ENCODE assay signal across 7 mouse cellular contexts in genomic region chr14:44987674-44988355, GRCm38 (mm10). TPM values are rescaled to one million over a fixed set of nuclear protein-coding genes. Genes with fewer than 3 reads are reported as not detected.
DNase-seq lines count a peak whose midpoint lies in the region; ATAC-seq and TF ChIP-seq lines count a peak whose summit lies in the region.
"Not testable (repeated sequence)": the region's sequence is repeated elsewhere in the genome, so short reads cannot be mapped to it uniquely, and the experiment has no call there.

Ptger2 (plus strand) TSS chr14:44988195.

- not testable (repeated sequence) for TF ChIP-seq POLR2A in cortical plate, adult 2 months (IDR thresholded peaks at IDR 0.05; ENCODE audit: extremely low read depth, insufficient read depth, low read length)

- 0 out of 2 replicates have a peak, but pooled peaks have one; percentile 26 for ATAC-seq in forebrain, embryonic 15.5 days (replicated peaks)
- not testable (repeated sequence) for ATAC-seq in kidney, embryonic 14.5 days (ENCODE audit: low FRiP score, low TSS enrichment); liver, embryonic 13.5 days (ENCODE audit: low read depth); neural tube, embryonic 15.5 days (ENCODE audit: low FRiP score)
- ATAC-seq in megakaryocyte progenitor cell, adult 5-6 weeks (replicated peaks; ENCODE audit: poor library complexity), result peak; percentile 56

- peak within 1 kb of the TSS; percentile 52 for H3K4me3 ChIP-seq in cortical plate, adult 2 months (ENCODE audit: insufficient read depth, low read length)
- peak within 1 kb of the TSS; percentile 43 for H3K4me3 ChIP-seq in forebrain, embryonic 15.5 days
- peak within 1 kb of the TSS; percentile 62 for H3K4me3 ChIP-seq in hindbrain, embryonic 10.5 days
- H3K4me3 ChIP-seq in kidney, embryonic 14.5 days (ENCODE audit: low read length), result peak within 1 kb of the TSS; percentile 48
- peak within 1 kb of the TSS; percentile 49 for H3K4me3 ChIP-seq in liver, embryonic 13.5 days (replicated peaks)
- H3K4me3 ChIP-seq in neural tube, embryonic 15.5 days (replicated peaks), result peak within 1 kb of the TSS; percentile 43

- not testable (repeated sequence) for DNase-seq in hindbrain, embryonic 10.5 days (ENCODE audit: low spot score); liver, embryonic 13.5 days

- peak within 1 kb of the TSS; percentile 45 for H3K9ac ChIP-seq in forebrain, embryonic 15.5 days (replicated peaks)
- peak within 1 kb of the TSS; percentile 40; the same call in 1 of the 2 replicates for H3K9ac ChIP-seq in kidney, embryonic 14.5 days (ENCODE audit: low read depth, low read length)
- peak within 1 kb of the TSS; percentile 36; the same call in 1 of the 2 replicates for H3K9ac ChIP-seq in liver, embryonic 13.5 days
- peak within 1 kb of the TSS; percentile 45 for H3K9ac ChIP-seq in neural tube, embryonic 15.5 days (replicated peaks)

- TF ChIP-seq CTCF in cortical plate, adult 2 months (IDR thresholded peaks at IDR 0.05; ENCODE audit: extremely low read depth, insufficient read depth, low read length), result not testable (repeated sequence)

- peaks cover 11% of the 10 kb centered on the region; the same call in 1 of the 2 replicates for H3K27me3 ChIP-seq in forebrain, embryonic 15.5 days
- peaks cover 38% of the 10 kb centered on the region for H3K27me3 ChIP-seq in hindbrain, embryonic 10.5 days (ENCODE audit: insufficient read depth, poor library complexity, severe bottlenecking)
- H3K27me3 ChIP-seq in kidney, embryonic 14.5 days (ENCODE audit: control insufficient read depth, insufficient read depth, low read length), result peaks cover 15% of the 10 kb centered on the region
- H3K27me3 ChIP-seq in liver, embryonic 13.5 days, result peaks cover 17% of the 10 kb centered on the region
- H3K27me3 ChIP-seq in neural tube, embryonic 15.5 days (replicated peaks), result not testable (repeated sequence)

- not testable (repeated sequence) for H3K4me1 ChIP-seq in cortical plate, adult 2 months (ENCODE audit: control insufficient read depth, insufficient read depth, low read length)
- peaks cover 17% of the 10 kb centered on the region for H3K4me1 ChIP-seq in forebrain, embryonic 15.5 days
- peaks cover 19% of the 10 kb centered on the region for H3K4me1 ChIP-seq in hindbrain, embryonic 10.5 days (replicated peaks)
- peaks cover 10% of the 10 kb centered on the region for H3K4me1 ChIP-seq in kidney, embryonic 14.5 days (ENCODE audit: control insufficient read depth, insufficient read depth, low read length)
- peaks cover 16% of the 10 kb centered on the region for H3K4me1 ChIP-seq in liver, embryonic 13.5 days (replicated peaks)
- H3K4me1 ChIP-seq in neural tube, embryonic 15.5 days, result peaks cover 21% of the 10 kb centered on the region

- H3K36me3 ChIP-seq in forebrain, embryonic 15.5 days; hindbrain, embryonic 10.5 days; kidney, embryonic 14.5 days (ENCODE audit: control insufficient read depth, insufficient read depth, low read length); liver, embryonic 13.5 days; neural tube, embryonic 15.5 days: not testable (repeated sequence)

- peak within 1 kb of the TSS; percentile 73 for H3K4me2 ChIP-seq in forebrain, embryonic 15.5 days (replicated peaks)
- H3K4me2 ChIP-seq in kidney, embryonic 14.5 days (replicated peaks; ENCODE audit: low read depth, low read length), result peak within 1 kb of the TSS; percentile 56
- H3K4me2 ChIP-seq in liver, embryonic 13.5 days, result peak within 1 kb of the TSS; percentile 64
- H3K4me2 ChIP-seq in neural tube, embryonic 15.5 days, result peak within 1 kb of the TSS; percentile 77

- H3K9me3 ChIP-seq in forebrain, embryonic 15.5 days; hindbrain, embryonic 10.5 days; kidney, embryonic 14.5 days (ENCODE audit: control insufficient read depth, low read length); liver, embryonic 13.5 days (replicated peaks); neural tube, embryonic 15.5 days (replicated peaks): not testable (repeated sequence)

- WGBS in forebrain, embryonic 15.5 days, result 11% methylated on average over 6 of the region's 6 CpGs
- WGBS in hindbrain, embryonic 10.5 days, result 69% methylated on average over 6 of the region's 6 CpGs
- 59% methylated on average over 6 of the region's 6 CpGs for WGBS in kidney, embryonic 14.5 days
- 47% methylated on average over 6 of the region's 6 CpGs for WGBS in liver, embryonic 13.5 days (ENCODE audit: insufficient replicate concordance)
- 17% methylated on average over 6 of the region's 6 CpGs for WGBS in neural tube, embryonic 15.5 days

- not testable (repeated sequence) for H3K27ac ChIP-seq in cortical plate, adult 2 months (ENCODE audit: insufficient read depth, low read length); forebrain, embryonic 15.5 days (replicated peaks); kidney, embryonic 14.5 days (ENCODE audit: low read depth, low read length); liver, embryonic 13.5 days; neural tube, embryonic 15.5 days (replicated peaks)
- H3K27ac ChIP-seq in hindbrain, embryonic 10.5 days, result 0 out of 2 replicates have a peak within 1 kb of the TSS, but pooled peaks have one; percentile 16

RNA-seq across cellular contexts. Expression of gene Ptger2, which starts in this region (rescaled TPM):
- 0.28 and 0.31 TPM in 2 replicates for polyA plus RNA-seq in cortical plate, adult 2 months (2012; rRNA removed)
- polyA plus RNA-seq in forebrain, embryonic 15.5 days (2015; fragmentation: Nextera tagmentation; extraction: Ambion mirVana), result 0.20 and 0.34 TPM in 2 replicates
- 0.04 and 0.14 TPM in 2 replicates for polyA plus RNA-seq in hindbrain, embryonic 10.5 days (2016; fragmentation: Nextera tagmentation; extraction: Ambion mirVana)
- 0.37 and 0.42 TPM in 2 replicates for polyA plus RNA-seq in kidney, embryonic 14.5 days (2014; fragmentation: Nextera tagmentation; extraction: Ambion mirVana)
- polyA plus RNA-seq in liver, embryonic 13.5 days (2015; fragmentation: Nextera tagmentation; extraction: Ambion mirVana), result 0.29 and 0.51 TPM in 2 replicates
- total RNA-seq in megakaryocyte progenitor cell, adult 5-6 weeks (2015), result 4.6 and 6.1 TPM in 2 replicates
- 2.1 and 3.5 TPM in 2 replicates for total RNA-seq in megakaryocyte progenitor cell, adult 5-6 weeks (2017)
- polyA plus RNA-seq in neural tube, embryonic 15.5 days (2015; fragmentation: Nextera tagmentation; extraction: Ambion mirVana), result 1.7 and 2.1 TPM in 2 replicates

Comparison
In these comparisons a context has a peak if more than half of its experiments do, and no peak if none do; other contexts are left out.
1. Peak in ATAC-seq, H3K4me3 ChIP-seq, H3K9ac ChIP-seq and H3K4me2 ChIP-seq in forebrain, embryonic 15.5 days; RNA of the gene not detected or under 1 TPM.